10 mouse cellular contexts compared by ENCODE assay signal in genomic region chr15:93627836-93628797, GRCm38 (mm10). TPM values are rescaled to one million over a fixed set of nuclear protein-coding genes. Genes with fewer than 3 reads are reported as not detected.
A peak's percentile ranks its signal among the peaks of the same experiment; 100 is the strongest.
DNase-seq lines count a peak whose midpoint lies in the region; ATAC-seq and TF ChIP-seq lines count a peak whose summit lies in the region.
"Had no signal": no experiment of that assay in that cellular context is flagged by ENCODE, and none has a peak within 500 bp of the region (broad histone marks: within the 10 kb centered on the region; RNA-seq: fewer than 3 reads in every experiment).

No protein-coding gene starts in this region.

- TF ChIP-seq CTCF in lung, embryonic 14.5 days (IDR thresholded peaks at IDR 0.05; ENCODE audit: low read depth), result no peak
- no peak for TF ChIP-seq CTCF in stomach, postnatal 0 days (IDR thresholded peaks at IDR 0.05; ENCODE audit: low read depth)

- ATAC-seq in lung, embryonic 14.5 days (ENCODE audit: insufficient read depth), result peak; percentile 35; the same call in 1 of the 2 replicates
- ATAC-seq in liver, embryonic 11.5 days (replicated peaks; ENCODE audit: low FRiP score), result peak; percentile 49
- ATAC-seq in stomach, postnatal 0 days (ENCODE audit: low FRiP score, low TSS enrichment), result 0 out of 2 replicates have a peak, but pooled peaks have one; percentile 38
- ATAC-seq: midbrain, embryonic 16.5 days had no signal

- 55% methylated on average over 21 of the region's 21 CpGs for WGBS in lung, embryonic 14.5 days
- WGBS in liver, embryonic 11.5 days, result 56% methylated on average over 21 of the region's 21 CpGs
- WGBS in stomach, postnatal 0 days, result 62% methylated on average over 21 of the region's 21 CpGs

- no peak for TF ChIP-seq EP300 in stomach, postnatal 0 days (optimal IDR thresholded peaks at IDR 0.05)

- H3K27ac ChIP-seq in lung, embryonic 14.5 days (ENCODE audit: low read depth), result peak overlapping the region; percentile 74; the same call in 1 of the 2 replicates
- H3K27ac ChIP-seq in liver, embryonic 11.5 days (ENCODE audit: low read depth, low read length), result no peak overlapping the region
- H3K27ac ChIP-seq in stomach, postnatal 0 days (replicated peaks), result no peak overlapping the region
- H3K27ac ChIP-seq: left cerebral cortex, adult 2 months had no signal

- peak; percentile 51 for DNase-seq in lung, embryonic 14.5 days
- no peak for DNase-seq in lung, postnatal 25 days (ENCODE audit: low spot score)
- DNase-seq in induced T-regulatory cell, adult 2 months (ENCODE audit: low read depth), result peak; percentile 5
- peak; percentile 28 for DNase-seq in liver, embryonic 11.5 days (ENCODE audit: low spot score)
- DNase-seq in stomach, postnatal 0 days (ENCODE audit: low spot score), result peak; percentile 11
- DNase-seq in adrenal gland, postnatal 25 days, result no peak
- DNase-seq in right cerebral cortex, postnatal 14 days, result no peak
- DNase-seq: thymus, postnatal 4 days had no signal

- H3K9ac ChIP-seq in lung, embryonic 14.5 days, result no peak overlapping the region
- no peak overlapping the region for H3K9ac ChIP-seq in liver, embryonic 11.5 days (ENCODE audit: low read depth, low read length)
- H3K9ac ChIP-seq in stomach, postnatal 0 days (ENCODE audit: low read length), result no peak overlapping the region

- H3K9me3 ChIP-seq in lung, embryonic 14.5 days (ENCODE audit: low read depth, low read length), result no peaks in the 10 kb centered on the region
- H3K9me3 ChIP-seq in liver, embryonic 11.5 days (ENCODE audit: control insufficient read depth, low read length), result no peaks in the 10 kb centered on the region
- H3K9me3 ChIP-seq in stomach, postnatal 0 days (ENCODE audit: control insufficient read depth, low read length), result no peaks in the 10 kb centered on the region

- no peaks in the 10 kb centered on the region for H3K27me3 ChIP-seq in lung, embryonic 14.5 days (ENCODE audit: insufficient read depth, low read length)
- no peaks in the 10 kb centered on the region for H3K27me3 ChIP-seq in liver, embryonic 11.5 days (replicated peaks; ENCODE audit: control insufficient read depth, insufficient read depth, low read length)
- H3K27me3 ChIP-seq in stomach, postnatal 0 days (ENCODE audit: control insufficient read depth, insufficient read depth, low read length), result no peaks in the 10 kb centered on the region

- H3K4me1 ChIP-seq in lung, embryonic 14.5 days (ENCODE audit: insufficient read depth), result peaks cover 14% of the 10 kb centered on the region; the same call in 1 of the 2 replicates
- no peaks in the 10 kb centered on the region for H3K4me1 ChIP-seq in liver, embryonic 11.5 days (replicated peaks; ENCODE audit: control insufficient read depth, insufficient read depth, low read length)
- no peaks in the 10 kb centered on the region for H3K4me1 ChIP-seq in stomach, postnatal 0 days (replicated peaks; ENCODE audit: control insufficient read depth, insufficient read depth)

- H3K4me3 ChIP-seq in lung, embryonic 14.5 days (ENCODE audit: low read depth, low read length), result no peak overlapping the region
- no peak overlapping the region for H3K4me3 ChIP-seq in liver, embryonic 11.5 days (ENCODE audit: low read depth, low read length)
- H3K4me3 ChIP-seq in stomach, postnatal 0 days (ENCODE audit: low read depth, low read length), result no peak overlapping the region
- H3K4me3 ChIP-seq: left cerebral cortex, adult 2 months had no signal

- peak overlapping the region; percentile 35 for H3K4me2 ChIP-seq in lung, embryonic 14.5 days
- H3K4me2 ChIP-seq in liver, embryonic 11.5 days, result peak overlapping the region; percentile 22; the same call in 1 of the 2 replicates
- no peak overlapping the region for H3K4me2 ChIP-seq in stomach, postnatal 0 days (replicated peaks; ENCODE audit: low read depth)

- H3K36me3 ChIP-seq in lung, embryonic 14.5 days (ENCODE audit: insufficient read depth), result no peaks in the 10 kb centered on the region
- H3K36me3 ChIP-seq in liver, embryonic 11.5 days (ENCODE audit: control insufficient read depth, insufficient read depth, low read length), result no peaks in the 10 kb centered on the region
- no peaks in the 10 kb centered on the region for H3K36me3 ChIP-seq in stomach, postnatal 0 days (ENCODE audit: control insufficient read depth, insufficient read depth, low read length)

RNA-seq across cellular contexts. Expression of gene Prickle1, which starts 32.4 kb away (rescaled TPM):
- polyA plus RNA-seq in lung, embryonic 14.5 days (2014; fragmentation: Nextera tagmentation; extraction: Ambion mirVana), result 22.7 and 26.9 TPM in 2 replicates
- polyA plus RNA-seq in liver, embryonic 11.5 days (2014; fragmentation: Nextera tagmentation; extraction: Ambion mirVana), result 11.6 and 12.8 TPM in 2 replicates
- polyA plus RNA-seq in stomach, postnatal 0 days (2015; fragmentation: Nextera tagmentation; extraction: Ambion mirVana), result 6.5 and 8.1 TPM in 2 replicates
- total RNA-seq in adrenal gland, postnatal 25 days (2021), result 17.0 and 18.2 TPM in 2 replicates

Comparison
In these comparisons a context has a peak if more than half of its experiments do, and no peak if none do; other contexts are left out.
1. DNase-seq: peak in lung, embryonic 14.5 days (single experiment), induced T-regulatory cell, adult 2 months (single experiment), liver, embryonic 11.5 days (single experiment) and stomach, postnatal 0 days (single experiment); none in lung, postnatal 25 days (single experiment), adrenal gland, postnatal 25 days (single experiment) and right cerebral cortex, postnatal 14 days (single experiment).
2. Peak in every context shown above with its lines, with median percentiles within 50 percentile points of each other: ATAC-seq.